Mouse (Mus musculus): ENCODE data around the gene Cic. TPM values are rescaled to one million over a fixed set of nuclear protein-coding genes. Genes with fewer than 3 reads are reported as not detected.
"Not testable (repeated sequence)": the region's sequence is repeated elsewhere in the genome, so short reads cannot be mapped to it uniquely, and the experiment has no call there.

Gene Cic
- total RNA-seq, 2 experiments from 2014 or later = 96.8 to 123 TPM

GRCm38 (mm10) chr7:25241062-25241461 lies 26.4 kb upstream of the Cic start:
- DNase-seq (ENCODE audit: low spot score in 2 of 2) = no peak

- no peak for DNase-seq (ENCODE audit: low spot score in 2 of 2)
Observed at GRCm38 (mm10) chr7:25243361-25243760, 24.1 kb upstream of the Cic start.

- no peak for DNase-seq (ENCODE audit: low spot score in 2 of 2)
Observed at GRCm38 (mm10) chr7:25244562-25245369, 22.7 kb upstream of the Cic start.

GRCm38 (mm10) chr7:25246079-25246758 lies 21.3 kb upstream of the Cic start:
- peak in 1 of 2 experiments; percentile 59 for DNase-seq (ENCODE audit: low spot score in 2 of 2)

- no peak for DNase-seq (ENCODE audit: low spot score in 2 of 2)
Observed at GRCm38 (mm10) chr7:25246759-25247137, 20.8 kb upstream of the Cic start.

GRCm38 (mm10) chr7:25247498-25247897 lies 20.0 kb upstream of the Cic start:
- DNase-seq (ENCODE audit: low spot score in 2 of 2) = no peak

- no peak for DNase-seq (ENCODE audit: low spot score in 2 of 2)
Observed at GRCm38 (mm10) chr7:25248018-25248647, 19.4 kb upstream of the Cic start.

- DNase-seq (ENCODE audit: low spot score in 2 of 2) = no peak
Observed at GRCm38 (mm10) chr7:25248846-25249313, 18.6 kb upstream of the Cic start.

GRCm38 (mm10) chr7:25249314-25250140 lies 18.0 kb upstream of the Cic start:
- DNase-seq (ENCODE audit: low spot score in 2 of 2) = peak; percentile 65 to 71

- DNase-seq (ENCODE audit: low spot score in 2 of 2) = peak; percentile 99
Observed at GRCm38 (mm10) chr7:25250141-25250972, 17.1 kb upstream of the Cic start, which contains the start of gene Erf. Gene Erf (minus strand): TSS chr7:25250761.

- peak in 1 of 2 experiments; percentile 44 for DNase-seq (ENCODE audit: low spot score in 2 of 2)
Observed at GRCm38 (mm10) chr7:25251071-25251791, 16.3 kb upstream of the Cic start.

- DNase-seq (ENCODE audit: low spot score in 2 of 2) = no peak
Observed at GRCm38 (mm10) chr7:25251822-25252221, 15.7 kb upstream of the Cic start.

- no peak for DNase-seq (ENCODE audit: low spot score in 2 of 2)
Observed at GRCm38 (mm10) chr7:25261896-25262295, 5.6 kb upstream of the Cic start.

GRCm38 (mm10) chr7:25263968-25264870 lies 3.3 kb upstream of the Cic start:
- DNase-seq (ENCODE audit: low spot score in 2 of 2) = no peak

GRCm38 (mm10) chr7:25265743-25266142 lies 1.8 kb upstream of the Cic start:
- not testable (repeated sequence) for DNase-seq (ENCODE audit: low spot score in 2 of 2)

GRCm38 (mm10) chr7:25266180-25266962 lies 1.1 kb upstream of the Cic start:
- no peak for DNase-seq (ENCODE audit: low spot score in 2 of 2)

GRCm38 (mm10) chr7:25267751-25268463 lies 403 bp downstream of the Cic start:
- DNase-seq (ENCODE audit: low spot score in 2 of 2) = peak; percentile 92
